Mouse (Mus musculus) 3134 (cell line): Measurements from ENCODE around the gene Ctdspl.

Source experiments
- DNase-seq: peaks from one replicate; pipeline ENCODE4 v3.0.0-alpha.2; 2011; ENCODE audit warnings: low spot score; ENCODE audit not compliant: insufficient read length; ENCODE audit errors: extremely low read depth

The Ctdspl gene

GRCm38 (mm10) chr9:118944388-118944787 is 18.1 kb downstream of the Ctdspl start:
- DNase-seq: no peak

GRCm38 (mm10) chr9:118948486-118948885 is 22.2 kb downstream of the Ctdspl start:
- no peak for DNase-seq

- no peak for DNase-seq
Measured at GRCm38 (mm10) chr9:118949124-118949523, 22.9 kb downstream of the Ctdspl start.

- DNase-seq: no peak
Measured at GRCm38 (mm10) chr9:118949654-118950053, 23.4 kb downstream of the Ctdspl start.

GRCm38 (mm10) chr9:118950061-118950460 is 23.8 kb downstream of the Ctdspl start:
- no peak for DNase-seq

- DNase-seq: no peak
Measured at GRCm38 (mm10) chr9:118950751-118951150, 24.5 kb downstream of the Ctdspl start.

- DNase-seq: no peak
Measured at GRCm38 (mm10) chr9:118951381-118951780, 25.1 kb downstream of the Ctdspl start.

GRCm38 (mm10) chr9:118952180-118952579 is 25.9 kb downstream of the Ctdspl start:
- DNase-seq: no peak

GRCm38 (mm10) chr9:118953465-118954194 is 27.4 kb downstream of the Ctdspl start:
- DNase-seq: no peak

GRCm38 (mm10) chr9:118958802-118959201 is 32.5 kb downstream of the Ctdspl start:
- no peak for DNase-seq

- no peak for DNase-seq
Measured at GRCm38 (mm10) chr9:118960415-118961091, 34.3 kb downstream of the Ctdspl start.

- no peak for DNase-seq
Measured at GRCm38 (mm10) chr9:118963149-118963548, 36.9 kb downstream of the Ctdspl start.

GRCm38 (mm10) chr9:118964263-118965034 is 38.2 kb downstream of the Ctdspl start:
- no peak for DNase-seq

- DNase-seq: no peak
Measured at GRCm38 (mm10) chr9:118969810-118970209, 43.6 kb downstream of the Ctdspl start.

GRCm38 (mm10) chr9:118973028-118973427 is 46.8 kb downstream of the Ctdspl start:
- DNase-seq: no peak

- peak; percentile 21 for DNase-seq
Measured at GRCm38 (mm10) chr9:118973566-118973965, 47.3 kb downstream of the Ctdspl start.

- no peak for DNase-seq
Measured at GRCm38 (mm10) chr9:118974148-118974547, 47.9 kb downstream of the Ctdspl start.

GRCm38 (mm10) chr9:118975211-118975671 is 49.0 kb downstream of the Ctdspl start:
- DNase-seq: no peak

- no peak for DNase-seq
Measured at GRCm38 (mm10) chr9:118975758-118976157, 49.5 kb downstream of the Ctdspl start.

- no peak for DNase-seq
Measured at GRCm38 (mm10) chr9:118976561-118976960, 50.3 kb downstream of the Ctdspl start.

GRCm38 (mm10) chr9:118977425-118977824 is 51.2 kb downstream of the Ctdspl start:
- no peak for DNase-seq
